Mouse (Mus musculus) stomach, postnatal 0 days (tissue): ENCODE measurements around the gene Aaas. TPM values are rescaled to one million over a fixed set of nuclear protein-coding genes. Genes with fewer than 3 reads are reported as not detected.

Experiments used
- ATAC-seq: fragments of 200-750 bp; cut with Nextera tagmentation; 2 replicates; pipeline ENCODE4 v1.8.0; 2017; ENCODE audit not compliant: low FRiP score, low TSS enrichment
- DNase-seq: peaks from one replicate; pipeline ENCODE4 v3.0.0-alpha.2; 2016; ENCODE audit warnings: low spot score
- H3K27ac ChIP-seq: fragments of 300-500 bp; sonication (generic); replicated peaks from 2 replicates; pipeline ENCODE4 v1.5.1; 2014; ENCODE audit warnings: mild to moderate bottlenecking, control low read depth
- H3K27me3 ChIP-seq: fragments of 300-500 bp; sonication (generic); 2 replicates; pipeline ENCODE4 v1.6.1; 2014; ENCODE audit warnings: low read length; ENCODE audit not compliant: control insufficient read depth, insufficient read depth
- H3K36me3 ChIP-seq: fragments of 300-500 bp; sonication (generic); 2 replicates; pipeline ENCODE4 v1.6.1; 2014; ENCODE audit warnings: low read length, mixed read lengths; ENCODE audit not compliant: control insufficient read depth, insufficient read depth
- H3K4me1 ChIP-seq: fragments of 300-500 bp; sonication (generic); replicated peaks from 2 replicates; pipeline ENCODE4 v1.6.1; 2014; ENCODE audit warnings: antibody characterized with exemption; ENCODE audit not compliant: control insufficient read depth, insufficient read depth
- H3K4me2 ChIP-seq: fragments of 300-500 bp; sonication (generic); replicated peaks from 2 replicates; pipeline ENCODE4 v1.6.1; 2014; ENCODE audit warnings: low read depth, mild to moderate bottlenecking, control low read depth, moderate library complexity
- H3K4me3 ChIP-seq: fragments of 300-500 bp; sonication (generic); 2 replicates; pipeline ENCODE4 v1.5.1; 2014; ENCODE audit warnings: low read depth, low read length, control low read depth
- H3K9ac ChIP-seq: fragments of 300-500 bp; sonication (generic); 2 replicates; pipeline ENCODE4 v1.6.1; 2014; ENCODE audit warnings: mild to moderate bottlenecking, low read length, control low read depth, mixed read lengths
- H3K9me3 ChIP-seq: fragments of 300-500 bp; sonication (generic); 2 replicates; pipeline ENCODE4 v1.6.1; 2016; ENCODE audit warnings: low read length; ENCODE audit not compliant: control insufficient read depth
- CTCF ChIP-seq: IDR thresholded peaks from 2 replicates; pipeline ENCODE4 v1.5.1; 2016; ENCODE audit warnings: antibody characterized with exemption, low read depth, mild to moderate bottlenecking, moderate library complexity
- EP300 ChIP-seq: optimal IDR thresholded peaks from 2 replicates; pipeline ENCODE3; 2016; ENCODE audit warnings: antibody characterized with exemption
- WGBS: fragments of 180-500 bp; shearing (Covaris S2); extraction: QIAGEN DNeasy Blood & Tissue Kit; methylation state at CpG from one replicate; pipeline ENCODE4 v1.1.7; 2014; 5-methylcytosine and 5-hydroxymethylcytosine counted together
- polyA plus RNA-seq: library from polyadenylated mRNA; unstranded; fragments of >200 nt; fragmentation: Nextera tagmentation; extraction: Ambion mirVana; gene quantifications from 2 replicates; pipeline ENCODE4 v1.2.1, GENCODE M21; 2015

Gene Aaas
- polyA plus RNA-seq, 1 experiment from 2014 or later = 21.7 TPM

DNA sequence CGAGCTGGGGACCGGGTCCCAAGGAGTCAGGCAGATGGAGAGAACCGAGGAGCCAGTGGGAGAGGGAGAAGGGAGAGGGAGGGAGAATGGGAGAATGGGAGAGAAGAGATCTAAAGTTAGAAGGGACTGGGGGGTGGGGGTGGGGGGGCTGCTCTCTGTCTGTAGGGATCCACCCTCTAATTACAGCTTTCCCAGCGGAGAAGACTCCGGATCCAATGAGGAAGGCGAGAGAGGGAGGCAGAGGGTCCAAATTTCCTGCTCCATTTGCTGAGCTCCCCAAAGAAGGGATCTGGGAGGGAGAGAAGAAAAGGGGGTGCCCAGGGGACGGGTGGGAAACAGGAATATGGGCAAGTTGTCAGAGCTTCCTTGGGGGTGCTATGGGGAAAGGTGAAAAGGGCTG is 15.7 kb upstream of the Aaas start:
- Histone ChIP-seq H3K4me1 (peaks cover 5% of the 10 kb centered on the region; the same call in 1 of the 2 replicates), H3K9ac (no peak overlapping the region), H3K4me3 (peak overlapping the region; percentile 17), H3K9me3 (no peaks in the 10 kb centered on the region), H3K27me3 (no peaks in the 10 kb centered on the region; the same call in 1 of the 2 replicates), H3K36me3 (no peaks in the 10 kb centered on the region), H3K27ac (no peak overlapping the region), H3K4me2 (peak overlapping the region; percentile 35)
- no peak for DNase-seq
- ATAC-seq = no peak
- 12% methylated on average over 7 of the region's 7 CpGs for WGBS
- TF ChIP-seq CTCF (no peak), EP300 (no peak)

GRCm38 (mm10) chr15:102364678-102365077 is 14.1 kb upstream of the Aaas start:
- Histone ChIP-seq H3K9ac (no peak overlapping the region), H3K4me2 (no peak overlapping the region), H3K4me1 (no peaks in the 10 kb centered on the region), H3K27ac (no peak overlapping the region), H3K36me3 (no peaks in the 10 kb centered on the region), H3K27me3 (no peaks in the 10 kb centered on the region; the same call in 1 of the 2 replicates), H3K9me3 (no peaks in the 10 kb centered on the region), H3K4me3 (no peak overlapping the region)
- no peak for ATAC-seq
- DNase-seq = no peak
- TF ChIP-seq EP300 (no peak), CTCF (no peak)
- 89% methylated on average over 1 of the region's 1 CpGs for WGBS

- no peaks in the 10 kb centered on the region for H3K9me3 ChIP-seq
- ATAC-seq (no peak), DNase-seq (no peak)
- peak overlapping the region; percentile 58; the same call in 1 of the 2 replicates for H3K27ac ChIP-seq
- 9% methylated on average over 12 of the region's 14 CpGs for WGBS
- no peaks in the 10 kb centered on the region for H3K27me3 ChIP-seq
- peak overlapping the region; percentile 50 for H3K4me2 ChIP-seq
- H3K9ac ChIP-seq = peak overlapping the region; percentile 45
- H3K36me3 ChIP-seq = no peaks in the 10 kb centered on the region
- 0 out of 2 replicates have a peak, but pooled peaks cover 3% of the 10 kb centered on the region for H3K4me1 ChIP-seq
- H3K4me3 ChIP-seq = peak overlapping the region; percentile 6; the same call in 1 of the 2 replicates
- TF ChIP-seq EP300 (no peak), CTCF (peak; percentile 26; the same call in 1 of the 2 replicates)
These were observed 12.1 kb upstream of the Aaas start for GRCm38 (mm10) chr15:102362648-102363047.

- DNase-seq (no peak), ATAC-seq (no peak)
- H3K4me1 ChIP-seq = 0 out of 2 replicates have a peak, but pooled peaks cover 3% of the 10 kb centered on the region
- H3K36me3 ChIP-seq = no peaks in the 10 kb centered on the region
- no peak overlapping the region for H3K9ac ChIP-seq
- H3K9me3 ChIP-seq = no peaks in the 10 kb centered on the region
- no peak overlapping the region for H3K4me3 ChIP-seq
- no peak for TF ChIP-seq EP300
- TF ChIP-seq CTCF = no peak
- WGBS = 32% methylated on average over 5 of the region's 5 CpGs
- H3K27me3 ChIP-seq = no peaks in the 10 kb centered on the region
- H3K4me2 ChIP-seq = no peak overlapping the region
- H3K27ac ChIP-seq = no peak overlapping the region
These were observed 8.3 kb upstream of the Aaas start for GRCm38 (mm10) chr15:102358834-102359233.

DNA sequence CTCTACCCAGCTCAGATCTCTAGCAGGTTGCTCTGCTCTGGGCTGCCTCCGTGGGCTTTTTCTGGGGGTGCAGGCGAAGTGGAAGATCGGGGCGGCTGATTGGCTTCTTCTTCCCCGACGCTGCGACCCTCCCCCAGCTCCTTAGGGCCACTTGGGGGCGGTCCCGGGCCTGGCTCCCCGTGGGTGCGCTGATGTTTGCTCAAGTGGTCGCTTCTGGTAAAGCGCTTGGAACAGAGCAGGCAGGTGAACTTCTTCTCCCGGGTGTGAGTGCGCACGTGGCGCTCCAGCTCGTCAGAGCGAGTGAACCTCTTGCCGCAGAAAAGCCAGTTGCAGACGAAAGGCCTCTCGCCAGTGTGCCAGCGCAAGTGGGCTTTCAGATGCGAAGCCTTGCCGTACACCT is 7.6 kb upstream of the Aaas start:
- H3K36me3 ChIP-seq = no peaks in the 10 kb centered on the region
- 10% methylated on average over 25 of the region's 25 CpGs for WGBS

DNA sequence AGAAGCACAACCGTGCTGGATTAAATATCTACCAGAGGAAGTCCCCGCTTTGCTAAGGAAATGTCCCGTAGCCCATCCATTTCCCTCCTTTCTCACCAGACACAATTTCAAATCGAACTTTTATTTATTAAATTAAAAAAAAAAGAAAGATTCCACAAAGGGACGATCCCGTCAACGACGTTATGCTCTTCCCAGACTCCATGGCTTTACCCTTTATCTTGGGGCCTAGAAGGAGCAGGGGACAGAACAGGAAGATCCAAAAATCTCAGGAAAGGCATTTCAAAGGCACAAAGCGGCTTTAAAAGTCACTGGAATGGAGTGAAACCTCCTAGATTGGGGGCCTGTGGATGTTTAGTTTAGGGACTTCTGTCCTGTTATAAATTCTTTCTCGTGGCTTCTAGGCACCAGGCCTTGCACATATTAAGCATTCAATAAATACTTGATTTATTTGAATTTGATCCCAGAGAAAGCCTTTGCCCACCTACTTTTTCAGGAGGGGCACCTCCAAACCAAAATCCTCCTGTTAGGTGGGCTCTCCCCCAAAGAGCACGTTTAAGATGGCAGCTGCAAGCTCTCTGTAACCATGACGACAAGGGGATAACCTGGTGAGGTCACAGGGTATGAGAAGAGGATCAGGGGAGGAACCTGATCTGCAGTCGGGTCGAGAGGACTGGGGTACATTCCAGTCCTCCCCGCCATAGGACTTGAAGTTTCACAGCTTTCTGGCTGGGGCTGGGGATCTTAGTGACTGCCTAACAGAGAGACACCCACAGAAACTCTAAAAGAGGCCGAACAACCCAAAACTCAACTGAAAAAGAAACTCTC is 6.1 kb upstream of the Aaas start:
- H3K4me2 ChIP-seq = no peak overlapping the region; the same call in 1 of the 2 replicates

More for the DNA sequence above, 7.6 kb upstream of the Aaas start:
- no peaks in the 10 kb centered on the region for H3K27me3 ChIP-seq
- H3K9me3 ChIP-seq = no peaks in the 10 kb centered on the region
- DNase-seq (peak; percentile 44), ATAC-seq (no peak)
- 0 out of 2 replicates have a peak overlapping the region, but pooled peaks have one; percentile 8 for H3K9ac ChIP-seq
- H3K4me1 ChIP-seq = 0 out of 2 replicates have a peak, but pooled peaks cover 3% of the 10 kb centered on the region
- H3K4me3 ChIP-seq = no peak overlapping the region
- TF ChIP-seq CTCF = peak; percentile 25; the same call in 1 of the 2 replicates
- TF ChIP-seq EP300 = no peak
- no peak overlapping the region for H3K4me2 ChIP-seq
- H3K27ac ChIP-seq = no peak overlapping the region

More for the DNA sequence above, 6.1 kb upstream of the Aaas start:
- DNase-seq (no peak), ATAC-seq (no peak)
- no peak overlapping the region for H3K4me3 ChIP-seq
- H3K4me1 ChIP-seq = 0 out of 2 replicates have a peak, but pooled peaks cover 3% of the 10 kb centered on the region
- no peaks in the 10 kb centered on the region for H3K27me3 ChIP-seq
- no peaks in the 10 kb centered on the region for H3K36me3 ChIP-seq
- no peak overlapping the region for H3K9ac ChIP-seq
- WGBS = 66% methylated on average over 16 of the region's 16 CpGs
- no peaks in the 10 kb centered on the region for H3K9me3 ChIP-seq
- H3K27ac ChIP-seq = no peak overlapping the region
- no peak for TF ChIP-seq CTCF
- no peak for TF ChIP-seq EP300
